Mouse (Mus musculus) v-Abl transformed pro-B cells (cell line): Measurements from ENCODE around the gene Fads1.

Experiments used
- in situ Hi-C, 2 experiments: fragments of 400-800 bp; cut with MboI; formaldehyde crosslinking; loops; one replicate each; pipeline ENCODE4 v1.15.1; 2025; ENCODE audit not compliant: unreplicated experiment in 2 of 2

The Fads1 gene

GRCm38 (mm10) chr19:10174956-10175355 is 7.7 kb upstream of the Fads1 start:
- in situ Hi-C loops, result loop anchor here in 1 of 2 experiments (5.0 to 25.0 kb wide), 3 partner anchors 53 to 1338 kb away; partner anchors contain the start of genes AC129217.1, Asrgl1, Bscl2 and Gng3

- in situ Hi-C loops, result loop anchor here in 1 of 2 experiments (25.0 kb wide), 2 partner anchors 1039 to 1339 kb away; partner anchors contain the start of genes AC129217.1, Asrgl1, Bscl2 and Gng3
These were observed 6.2 kb upstream of the Fads1 start for GRCm38 (mm10) chr19:10176477-10176876.

- in situ Hi-C loops, result loop anchor here in 1 of 2 experiments (25.0 kb wide), 2 partner anchors 1040 to 1340 kb away; partner anchors contain the start of genes AC129217.1, Asrgl1, Bscl2 and Gng3
These were observed 5.7 kb upstream of the Fads1 start for GRCm38 (mm10) chr19:10176941-10177372.

GRCm38 (mm10) chr19:10181225-10181624 is 1.5 kb upstream of the Fads1 start:
- in situ Hi-C loops, result loop anchor here in 1 of 2 experiments (10.0 to 25.0 kb wide), 3 partner anchors 146 to 1344 kb away; partner anchors contain the start of genes AC129217.1, Asrgl1, Bscl2 and Gng3

GRCm38 (mm10) chr19:10182142-10182541 is 546 bp upstream of the Fads1 start:
- in situ Hi-C loops, result loop anchor here in 1 of 2 experiments (10.0 to 25.0 kb wide), 3 partner anchors 147 to 1345 kb away; partner anchors contain the start of genes AC129217.1, Asrgl1, Bscl2 and Gng3

- in situ Hi-C loops, result loop anchor here in 1 of 2 experiments (10.0 to 25.0 kb wide), 3 partner anchors 149 to 1346 kb away; partner anchors contain the start of genes AC129217.1, Asrgl1, Bscl2 and Gng3
These were observed 753 bp downstream of the Fads1 start for GRCm38 (mm10) chr19:10183299-10183983.

- in situ Hi-C loops, result loop anchor here in 1 of 2 experiments (10.0 to 25.0 kb wide), 3 partner anchors 149 to 1347 kb away; partner anchors contain the start of genes AC129217.1, Asrgl1, Bscl2 and Gng3
These were observed 1.4 kb downstream of the Fads1 start for GRCm38 (mm10) chr19:10184096-10184495.

- in situ Hi-C loops, result loop anchor here in 1 of 2 experiments (10.0 to 25.0 kb wide), 3 partner anchors 151 to 1349 kb away; partner anchors contain the start of genes AC129217.1, Asrgl1, Bscl2 and Gng3
These were observed 3.2 kb downstream of the Fads1 start for GRCm38 (mm10) chr19:10185876-10186275.

- in situ Hi-C loops, result loop anchor here in 1 of 2 experiments (10.0 to 25.0 kb wide), 3 partner anchors 152 to 1349 kb away; partner anchors contain the start of genes AC129217.1, Asrgl1, Bscl2 and Gng3
These were observed 3.9 kb downstream of the Fads1 start for GRCm38 (mm10) chr19:10186569-10186968.

GRCm38 (mm10) chr19:10188281-10188811 is 5.7 kb downstream of the Fads1 start:
- in situ Hi-C loops, result loop anchor here in 1 of 2 experiments (10.0 to 25.0 kb wide), 3 partner anchors 154 to 1351 kb away; partner anchors contain the start of genes AC129217.1, Asrgl1, Bscl2 and Gng3

GRCm38 (mm10) chr19:10189022-10189421 is 6.3 kb downstream of the Fads1 start:
- in situ Hi-C loops, result loop anchor here in 1 of 2 experiments (10.0 to 25.0 kb wide), 3 partner anchors 154 to 1352 kb away; partner anchors contain the start of genes AC129217.1, Asrgl1, Bscl2 and Gng3

GRCm38 (mm10) chr19:10189940-10190339 is 7.3 kb downstream of the Fads1 start:
- in situ Hi-C loops, result loop anchor here in 1 of 2 experiments (10.0 to 25.0 kb wide), 3 partner anchors 155 to 1353 kb away; partner anchors contain the start of genes AC129217.1, Asrgl1, Bscl2 and Gng3

- in situ Hi-C loops, result loop anchor here in 1 of 2 experiments (25.0 kb wide), 2 partner anchors 1053 to 1353 kb away; partner anchors contain the start of genes AC129217.1, Asrgl1, Bscl2 and Gng3
These were observed 8.1 kb downstream of the Fads1 start for GRCm38 (mm10) chr19:10190796-10191195.

- in situ Hi-C loops, result loop anchor here in 1 of 2 experiments (25.0 kb wide), 2 partner anchors 1054 to 1354 kb away; partner anchors contain the start of genes AC129217.1, Asrgl1, Bscl2 and Gng3
These were observed 8.6 kb downstream of the Fads1 start for GRCm38 (mm10) chr19:10191326-10191725.

- in situ Hi-C loops, result loop anchor here in 1 of 2 experiments (25.0 kb wide), 2 partner anchors 1057 to 1357 kb away; partner anchors contain the start of genes AC129217.1, Asrgl1, Bscl2 and Gng3
These were observed 11.6 kb downstream of the Fads1 start for GRCm38 (mm10) chr19:10194337-10194736.

- in situ Hi-C loops, result loop anchor here (5.0 to 25.0 kb wide), 4 partner anchors 158 to 1358 kb away; partner anchors contain the start of genes AC129217.1 (in 1 of the 2), Asrgl1 (in 1 of the 2), Best1 (in 1 of the 2) and Bscl2 (in 1 of the 2)
These were observed 12.6 kb downstream of the Fads1 start for GRCm38 (mm10) chr19:10195252-10195651.

- in situ Hi-C loops, result loop anchor here (5.0 to 25.0 kb wide), 4 partner anchors 160 to 1360 kb away; partner anchors contain the start of genes AC129217.1 (in 1 of the 2), Asrgl1 (in 1 of the 2), Best1 (in 1 of the 2) and Bscl2 (in 1 of the 2)
These were observed 14.4 kb downstream of the Fads1 start for GRCm38 (mm10) chr19:10197130-10197529.

- in situ Hi-C loops, result loop anchor here (5.0 to 25.0 kb wide), 4 partner anchors 161 to 1361 kb away; partner anchors contain the start of genes AC129217.1 (in 1 of the 2), Asrgl1 (in 1 of the 2), Best1 (in 1 of the 2) and Bscl2 (in 1 of the 2)
These were observed 15.6 kb downstream of the Fads1 start for GRCm38 (mm10) chr19:10198286-10198685.

GRCm38 (mm10) chr19:10198723-10199122 is 16.0 kb downstream of the Fads1 start:
- in situ Hi-C loops, result loop anchor here (5.0 to 25.0 kb wide), 4 partner anchors 161 to 1361 kb away; partner anchors contain the start of genes AC129217.1 (in 1 of the 2), Asrgl1 (in 1 of the 2), Best1 (in 1 of the 2) and Bscl2 (in 1 of the 2)
